Mouse (Mus musculus): ENCODE measurements around the gene Zfp526. TPM values are rescaled to one million over a fixed set of nuclear protein-coding genes. Genes with fewer than 3 reads are reported as not detected.

Zfp526 gene
- polyA plus RNA-seq, 1 experiment from 2014 or later = 4.2 TPM

DNA sequence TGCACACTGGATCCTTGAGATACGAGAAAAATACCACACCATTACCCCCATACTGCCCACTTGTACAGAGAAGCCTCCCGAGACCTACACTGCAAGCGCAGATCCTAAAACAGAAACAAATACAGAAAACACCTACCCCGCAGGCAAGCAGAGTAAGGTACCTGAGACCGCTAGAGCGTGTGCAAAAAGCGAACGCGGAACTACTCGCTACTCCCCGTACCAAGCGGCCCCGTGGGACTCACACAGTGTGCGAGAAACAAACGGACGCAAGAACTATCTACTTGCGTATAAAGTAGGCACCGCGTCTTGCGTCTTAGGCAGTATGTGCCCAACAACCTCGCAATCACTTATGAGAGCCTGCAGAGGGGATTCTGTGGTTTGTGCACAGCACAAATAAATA, 39.4 kb upstream of the Zfp526 start:
- Histone ChIP-seq H3K27me3 (ENCODE audit: control insufficient read depth, insufficient read depth, low read length) (peaks cover 55% of the 10 kb centered on the region), H3K9ac (replicated peaks; ENCODE audit: low read depth, low read length) (no peak overlapping the region), H3K4me2 (replicated peaks; ENCODE audit: low read depth, low read length) (no peak overlapping the region), H3K36me3 (ENCODE audit: control insufficient read depth, insufficient read depth, low read length) (no peaks in the 10 kb centered on the region), H3K4me3 (ENCODE audit: low read depth, low read length) (no peak overlapping the region), H3K4me1 (ENCODE audit: control insufficient read depth, insufficient read depth, low read length) (no peaks in the 10 kb centered on the region), H3K9me3 (ENCODE audit: control insufficient read depth, low read depth, low read length) (no peaks in the 10 kb centered on the region), H3K27ac (ENCODE audit: low read length) (no peak overlapping the region)
- ATAC-seq (ENCODE audit: insufficient number of reproducible peaks, insufficient read depth, low FRiP score, low read depth) = no peak
- 5% methylated on average over 21 of the region's 21 CpGs for WGBS

DNA sequence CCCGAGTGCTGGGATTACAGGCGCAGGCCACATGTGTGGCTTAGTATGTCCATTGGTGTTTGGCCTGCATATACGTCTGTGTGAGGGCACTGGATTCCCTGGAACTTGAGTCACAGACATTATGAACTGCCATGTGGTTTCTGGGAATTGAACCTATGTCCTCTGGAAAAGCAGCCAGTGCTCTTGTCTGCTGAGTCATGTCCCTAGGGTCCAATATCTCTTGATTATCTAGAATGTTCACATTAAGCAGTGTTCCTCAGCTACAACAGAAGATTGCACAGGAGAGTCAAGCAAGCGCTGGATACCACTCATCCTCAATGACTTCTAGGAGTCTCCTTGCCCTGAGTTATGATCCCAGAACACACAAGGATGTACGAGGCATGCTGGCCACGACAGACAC, 37.1 kb upstream of the Zfp526 start:
- no peaks in the 10 kb centered on the region for H3K4me1 ChIP-seq (ENCODE audit: control insufficient read depth, insufficient read depth, low read length)
- H3K27me3 ChIP-seq (ENCODE audit: control insufficient read depth, insufficient read depth, low read length) = peaks cover 38% of the 10 kb centered on the region
- H3K27ac ChIP-seq (ENCODE audit: low read length) = no peak overlapping the region
- H3K4me2 ChIP-seq (replicated peaks; ENCODE audit: low read depth, low read length) = no peak overlapping the region
- H3K36me3 ChIP-seq (ENCODE audit: control insufficient read depth, insufficient read depth, low read length) = no peaks in the 10 kb centered on the region
- H3K4me3 ChIP-seq (ENCODE audit: low read depth, low read length) = no peak overlapping the region
- no peak overlapping the region for H3K9ac ChIP-seq (replicated peaks; ENCODE audit: low read depth, low read length)
- WGBS = 79% methylated on average over 6 of the region's 6 CpGs
- no peak for ATAC-seq (ENCODE audit: insufficient number of reproducible peaks, insufficient read depth, low FRiP score, low read depth)
- H3K9me3 ChIP-seq (ENCODE audit: control insufficient read depth, low read depth, low read length) = no peaks in the 10 kb centered on the region

GRCm38 (mm10) chr7:25187662-25188650, 33.3 kb upstream of the Zfp526 start:
- ATAC-seq (ENCODE audit: insufficient number of reproducible peaks, insufficient read depth, low FRiP score, low read depth) = peak; percentile 84
- peaks cover 8% of the 10 kb centered on the region for H3K27me3 ChIP-seq (ENCODE audit: control insufficient read depth, insufficient read depth, low read length)
- H3K4me3 ChIP-seq (ENCODE audit: low read depth, low read length) = no peak overlapping the region
- no peak overlapping the region for H3K9ac ChIP-seq (replicated peaks; ENCODE audit: low read depth, low read length)
- no peaks in the 10 kb centered on the region for H3K9me3 ChIP-seq (ENCODE audit: control insufficient read depth, low read depth, low read length)
- 22% methylated on average over 21 of the region's 21 CpGs for WGBS
- H3K27ac ChIP-seq (ENCODE audit: low read length) = no peak overlapping the region
- no peaks in the 10 kb centered on the region for H3K36me3 ChIP-seq (ENCODE audit: control insufficient read depth, insufficient read depth, low read length)
- no peaks in the 10 kb centered on the region for H3K4me1 ChIP-seq (ENCODE audit: control insufficient read depth, insufficient read depth, low read length)
- H3K4me2 ChIP-seq (replicated peaks; ENCODE audit: low read depth, low read length) = no peak overlapping the region

DNA sequence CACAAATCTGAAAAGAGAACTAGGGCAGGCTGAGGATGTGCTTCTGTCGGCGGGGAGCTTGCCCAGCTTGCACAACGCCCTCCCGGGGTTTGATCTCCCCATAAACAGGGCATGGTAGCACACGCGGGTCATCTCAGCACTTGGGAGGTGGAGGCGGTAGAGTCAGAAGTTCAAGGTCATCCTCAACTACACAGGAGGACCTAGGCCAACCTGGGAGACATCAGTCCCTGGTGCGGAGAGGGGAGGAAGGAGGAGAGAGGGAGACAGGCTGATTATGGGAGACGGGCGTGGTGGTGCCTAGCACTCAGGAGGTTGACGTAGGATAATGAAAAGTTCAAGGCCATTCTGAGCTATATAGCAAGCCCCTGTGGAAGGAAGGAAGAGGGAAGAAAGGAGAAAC, 30.4 kb upstream of the Zfp526 start:
- H3K27me3 ChIP-seq (ENCODE audit: control insufficient read depth, insufficient read depth, low read length) = no peaks in the 10 kb centered on the region
- no peak overlapping the region for H3K9ac ChIP-seq (replicated peaks; ENCODE audit: low read depth, low read length)
- 89% methylated on average over 11 of the region's 11 CpGs for WGBS
- H3K9me3 ChIP-seq (ENCODE audit: control insufficient read depth, low read depth, low read length) = no peaks in the 10 kb centered on the region
- H3K36me3 ChIP-seq (ENCODE audit: control insufficient read depth, insufficient read depth, low read length) = no peaks in the 10 kb centered on the region
- no peaks in the 10 kb centered on the region for H3K4me1 ChIP-seq (ENCODE audit: control insufficient read depth, insufficient read depth, low read length)
- no peak overlapping the region for H3K27ac ChIP-seq (ENCODE audit: low read length)
- H3K4me2 ChIP-seq (replicated peaks; ENCODE audit: low read depth, low read length) = no peak overlapping the region
- H3K4me3 ChIP-seq (ENCODE audit: low read depth, low read length) = no peak overlapping the region
- ATAC-seq (ENCODE audit: insufficient number of reproducible peaks, insufficient read depth, low FRiP score, low read depth) = no peak

- no peaks in the 10 kb centered on the region for H3K4me1 ChIP-seq (ENCODE audit: control insufficient read depth, insufficient read depth, low read length)
- no peak overlapping the region for H3K27ac ChIP-seq (ENCODE audit: low read length)
- WGBS = 77% methylated on average over 8 of the region's 8 CpGs
- H3K27me3 ChIP-seq (ENCODE audit: control insufficient read depth, insufficient read depth, low read length) = no peaks in the 10 kb centered on the region
- no peak overlapping the region for H3K9ac ChIP-seq (replicated peaks; ENCODE audit: low read depth, low read length)
- no peaks in the 10 kb centered on the region for H3K36me3 ChIP-seq (ENCODE audit: control insufficient read depth, insufficient read depth, low read length)
- ATAC-seq (ENCODE audit: insufficient number of reproducible peaks, insufficient read depth, low FRiP score, low read depth) = no peak
- no peak overlapping the region for H3K4me2 ChIP-seq (replicated peaks; ENCODE audit: low read depth, low read length)
- H3K9me3 ChIP-seq (ENCODE audit: control insufficient read depth, low read depth, low read length) = no peaks in the 10 kb centered on the region
- H3K4me3 ChIP-seq (ENCODE audit: low read depth, low read length) = no peak overlapping the region
Observed at GRCm38 (mm10) chr7:25192110-25192509, 29.1 kb upstream of the Zfp526 start.

- Histone ChIP-seq H3K36me3 (ENCODE audit: control insufficient read depth, insufficient read depth, low read length) (no peaks in the 10 kb centered on the region), H3K4me2 (replicated peaks; ENCODE audit: low read depth, low read length) (no peak overlapping the region), H3K4me3 (ENCODE audit: low read depth, low read length) (no peak overlapping the region), H3K4me1 (ENCODE audit: control insufficient read depth, insufficient read depth, low read length) (no peaks in the 10 kb centered on the region), H3K27me3 (ENCODE audit: control insufficient read depth, insufficient read depth, low read length) (no peaks in the 10 kb centered on the region), H3K9me3 (ENCODE audit: control insufficient read depth, low read depth, low read length) (no peaks in the 10 kb centered on the region), H3K9ac (replicated peaks; ENCODE audit: low read depth, low read length) (no peak overlapping the region), H3K27ac (ENCODE audit: low read length) (no peak overlapping the region)
- ATAC-seq (ENCODE audit: insufficient number of reproducible peaks, insufficient read depth, low FRiP score, low read depth) = no peak
- 70% methylated on average over 3 of the region's 3 CpGs for WGBS
Observed at GRCm38 (mm10) chr7:25195148-25195547, 26.1 kb upstream of the Zfp526 start.

- no peak for ATAC-seq (ENCODE audit: insufficient number of reproducible peaks, insufficient read depth, low FRiP score, low read depth)
- Histone ChIP-seq H3K4me1 (ENCODE audit: control insufficient read depth, insufficient read depth, low read length) (no peaks in the 10 kb centered on the region), H3K27ac (ENCODE audit: low read length) (no peak overlapping the region), H3K36me3 (ENCODE audit: control insufficient read depth, insufficient read depth, low read length) (no peaks in the 10 kb centered on the region), H3K4me3 (ENCODE audit: low read depth, low read length) (no peak overlapping the region), H3K4me2 (replicated peaks; ENCODE audit: low read depth, low read length) (no peak overlapping the region), H3K9ac (replicated peaks; ENCODE audit: low read depth, low read length) (no peak overlapping the region), H3K27me3 (ENCODE audit: control insufficient read depth, insufficient read depth, low read length) (no peaks in the 10 kb centered on the region), H3K9me3 (ENCODE audit: control insufficient read depth, low read depth, low read length) (no peaks in the 10 kb centered on the region)
- 89% methylated on average over 9 of the region's 9 CpGs for WGBS
Observed at GRCm38 (mm10) chr7:25196107-25196506, 25.1 kb upstream of the Zfp526 start.

DNA sequence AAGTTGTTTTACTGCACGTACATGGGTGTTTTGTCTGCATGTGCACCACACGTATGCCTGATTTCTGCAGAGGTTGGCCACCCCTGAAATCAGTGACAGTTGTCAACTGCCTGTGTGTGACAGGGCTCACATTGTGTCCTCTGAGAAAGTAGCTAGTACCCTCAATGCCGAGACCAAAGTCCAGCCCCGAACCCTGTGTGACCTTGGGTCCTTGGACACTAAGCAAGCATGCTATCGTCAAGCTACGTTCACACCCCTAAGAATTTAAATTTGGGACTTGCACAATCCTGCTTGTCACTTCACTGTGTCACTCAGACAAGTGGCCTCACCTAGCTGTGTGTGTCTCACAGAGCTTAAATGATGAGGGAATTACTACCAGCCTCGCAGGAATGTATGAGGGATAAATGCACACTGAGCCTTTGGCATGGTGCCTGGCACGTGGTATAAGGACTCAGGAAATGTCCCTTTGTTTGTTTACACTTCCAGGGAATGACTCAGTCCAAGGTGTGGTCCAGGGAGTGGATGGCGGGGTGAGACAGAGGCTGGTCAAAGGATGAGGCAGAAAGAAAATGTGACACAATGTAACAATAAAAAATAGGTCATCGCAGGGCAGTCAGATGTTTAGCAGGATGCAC, 23.7 kb upstream of the Zfp526 start:
- Histone ChIP-seq H3K9ac (replicated peaks; ENCODE audit: low read depth, low read length) (no peak overlapping the region), H3K27me3 (ENCODE audit: control insufficient read depth, insufficient read depth, low read length) (no peaks in the 10 kb centered on the region), H3K4me1 (ENCODE audit: control insufficient read depth, insufficient read depth, low read length) (no peaks in the 10 kb centered on the region), H3K36me3 (ENCODE audit: control insufficient read depth, insufficient read depth, low read length) (no peaks in the 10 kb centered on the region), H3K4me2 (replicated peaks; ENCODE audit: low read depth, low read length) (no peak overlapping the region), H3K27ac (ENCODE audit: low read length) (no peak overlapping the region), H3K4me3 (ENCODE audit: low read depth, low read length) (no peak overlapping the region), H3K9me3 (ENCODE audit: control insufficient read depth, low read depth, low read length) (no peaks in the 10 kb centered on the region)
- 55% methylated on average over 10 of the region's 10 CpGs for WGBS
- ATAC-seq (ENCODE audit: insufficient number of reproducible peaks, insufficient read depth, low FRiP score, low read depth) = peak; percentile 81

Measured in stomach, embryonic 14.5 days (tissue).